Mouse (Mus musculus) kidney, adult 11 months (tissue): ENCODE results near the gene Synrg.

ENCODE experiments used
- DNase-seq: peaks from one replicate; pipeline ENCODE4 v3.0.0; 2022

Gene Synrg

GRCm38 (mm10) chr11:83991701-83992100, 27.5 kb downstream of the Synrg start:
- DNase-seq: no peak

- peak; percentile 30 for DNase-seq
Measured at GRCm38 (mm10) chr11:83993428-83993827, 29.2 kb downstream of the Synrg start.

- no peak for DNase-seq
Measured at GRCm38 (mm10) chr11:83994481-83994880, 30.3 kb downstream of the Synrg start.

DNA sequence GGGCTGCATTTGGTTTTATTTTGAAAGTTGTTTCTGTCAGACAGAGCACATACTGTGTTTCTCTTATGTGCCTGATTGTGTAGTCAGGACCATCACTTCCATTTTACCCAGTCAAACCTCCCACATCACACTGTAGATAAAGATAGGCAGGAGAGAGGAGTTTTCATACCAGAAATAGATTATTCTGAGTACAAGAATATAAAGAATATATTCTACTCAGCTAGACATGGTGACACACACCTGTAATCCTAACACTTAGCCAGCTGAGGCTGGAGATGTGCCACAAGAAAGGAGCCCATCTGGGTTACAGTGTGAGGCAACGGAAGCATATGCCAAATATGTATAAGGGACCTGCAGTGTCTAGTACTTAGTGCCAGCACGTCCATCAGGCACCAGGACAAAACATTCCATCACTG, 31.3 kb downstream of the Synrg start:
- DNase-seq: no peak

- DNase-seq: no peak
Measured at GRCm38 (mm10) chr11:83997171-83997868, 33.1 kb downstream of the Synrg start.

DNA sequence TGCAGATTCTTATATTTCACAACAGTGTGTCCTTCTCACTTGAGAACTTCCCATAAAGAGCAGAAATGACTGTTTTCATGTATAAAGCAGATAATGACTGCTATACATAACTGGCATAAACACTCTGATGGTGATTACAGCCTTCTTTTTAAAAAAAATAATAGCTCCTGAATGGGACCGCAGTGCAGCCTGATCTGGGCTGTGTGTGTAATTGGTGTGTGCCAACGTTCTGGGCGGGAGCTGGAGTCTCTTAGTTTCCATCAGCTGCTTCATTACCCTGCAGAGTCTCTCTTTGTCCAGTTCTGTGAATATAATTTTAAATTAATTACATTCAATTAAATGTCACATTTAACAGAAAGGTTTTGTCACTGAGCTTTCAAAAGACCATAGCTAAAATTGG, 34.8 kb downstream of the Synrg start:
- no peak for DNase-seq

GRCm38 (mm10) chr11:83999411-83999915, 35.2 kb downstream of the Synrg start:
- no peak for DNase-seq

DNA sequence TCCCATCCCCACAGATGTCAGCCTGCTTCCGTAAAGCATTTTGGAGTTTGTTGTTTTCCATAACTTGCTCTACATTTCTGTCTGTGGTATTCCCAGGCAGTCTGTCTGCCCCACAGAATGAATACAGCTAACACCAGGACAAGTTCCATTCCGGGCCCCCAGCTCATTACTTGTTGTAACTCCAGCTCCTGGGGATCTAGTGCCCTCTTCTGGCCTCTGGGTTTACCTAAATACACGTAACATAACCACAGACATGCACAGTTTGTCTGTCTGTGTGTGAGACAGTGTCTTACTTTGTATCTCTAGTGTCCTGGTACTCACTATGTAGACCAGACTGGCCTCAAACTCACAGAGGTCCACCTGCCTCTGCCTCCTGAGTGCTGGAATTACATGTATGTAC, 37.0 kb downstream of the Synrg start:
- no peak for DNase-seq

GRCm38 (mm10) chr11:84003986-84004385, 39.8 kb downstream of the Synrg start:
- DNase-seq: no peak

DNA sequence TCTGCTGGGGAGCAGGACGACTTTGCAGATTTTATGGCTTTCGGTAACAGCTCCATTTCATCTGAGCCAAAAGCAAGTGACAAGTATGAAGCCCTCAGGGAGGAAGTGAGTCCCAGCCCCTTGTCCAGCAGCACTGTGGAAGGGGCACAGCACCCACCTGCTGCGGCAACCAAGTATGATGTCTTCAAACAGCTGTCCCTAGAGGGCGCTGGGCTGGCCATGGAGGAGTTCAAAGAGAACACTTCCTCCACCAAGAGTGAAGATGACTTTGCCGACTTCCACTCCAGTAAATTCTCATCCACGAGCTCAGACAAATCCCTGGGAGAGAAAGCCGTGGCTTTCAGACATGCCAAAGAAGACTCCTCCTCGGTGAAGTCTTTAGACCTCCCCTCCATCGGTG, 44.8 kb downstream of the Synrg start:
- DNase-seq: no peak

DNA sequence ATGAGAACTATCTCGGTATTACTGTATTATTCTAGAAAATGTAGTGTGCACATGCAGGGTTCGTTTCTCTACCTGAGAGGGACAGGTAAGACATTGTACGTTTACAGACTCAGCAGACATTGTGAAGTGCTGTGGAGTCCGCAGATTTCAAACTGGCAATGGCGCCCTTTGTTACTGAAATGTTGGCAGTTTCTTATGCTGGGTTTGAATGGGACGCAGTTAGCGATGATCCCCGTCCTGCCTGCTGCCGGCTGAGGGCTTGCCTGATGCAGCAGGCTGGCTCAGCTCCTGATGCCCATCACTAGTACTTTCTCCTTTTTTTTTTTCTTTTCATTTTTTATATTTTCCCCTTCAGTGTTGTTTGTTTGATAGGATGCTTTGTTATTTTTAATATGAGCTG, 46.2 kb downstream of the Synrg start:
- no peak for DNase-seq

- no peak for DNase-seq
Measured at GRCm38 (mm10) chr11:84011050-84011449, 46.8 kb downstream of the Synrg start.

DNA sequence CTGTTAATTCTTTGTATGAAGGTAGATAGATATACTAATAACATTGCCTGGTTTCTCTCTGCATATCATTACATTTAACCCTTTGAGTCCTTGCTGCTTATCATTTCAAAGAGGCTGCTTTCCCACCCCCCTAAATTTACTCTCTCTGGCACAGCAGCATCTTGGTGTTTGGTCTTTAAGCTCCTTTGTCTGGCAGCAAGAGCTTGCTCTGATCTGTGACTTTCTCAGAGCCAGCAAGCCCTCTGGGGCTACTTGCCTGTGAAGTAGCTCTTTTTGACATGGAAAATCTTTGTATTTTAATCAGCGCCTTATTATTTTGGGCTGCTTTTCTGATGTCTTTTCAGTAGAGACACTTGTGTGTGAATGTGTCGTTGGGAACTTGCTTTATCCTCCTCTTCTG, 47.3 kb downstream of the Synrg start:
- no peak for DNase-seq

- DNase-seq: no peak
Measured at GRCm38 (mm10) chr11:84013105-84013504, 48.9 kb downstream of the Synrg start.

DNA sequence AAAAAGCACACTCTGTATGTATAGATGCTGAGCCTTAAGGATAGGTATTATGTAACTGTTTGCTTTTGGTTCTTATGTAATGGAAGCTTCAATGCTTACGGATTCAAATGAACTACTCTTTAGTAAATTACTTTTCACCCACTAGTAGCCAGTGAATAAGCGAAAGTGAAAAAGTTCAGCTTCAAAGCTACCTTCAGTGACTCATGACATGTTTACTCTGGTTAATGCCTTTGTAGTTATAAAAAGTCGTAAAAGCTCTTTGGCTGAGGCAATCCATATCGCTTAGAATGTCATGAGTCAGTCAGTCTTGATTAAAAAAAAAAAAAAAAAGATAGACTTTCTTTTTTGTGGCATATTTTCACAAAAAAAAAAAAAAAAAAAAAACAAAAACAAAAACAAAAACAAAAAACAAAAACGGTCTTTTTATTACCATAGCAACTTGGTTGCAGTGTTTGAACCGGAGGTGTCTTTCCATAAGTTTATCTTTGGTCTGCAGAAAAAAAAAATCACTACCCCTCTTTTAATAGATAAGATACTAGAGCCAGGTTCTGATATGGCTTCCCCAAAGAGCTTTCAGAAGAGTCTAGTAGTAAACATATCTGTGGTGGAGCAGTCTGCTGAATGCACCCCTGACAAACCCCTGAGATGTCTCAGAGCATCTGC, 52.0 kb downstream of the Synrg start:
- DNase-seq: no peak

DNA sequence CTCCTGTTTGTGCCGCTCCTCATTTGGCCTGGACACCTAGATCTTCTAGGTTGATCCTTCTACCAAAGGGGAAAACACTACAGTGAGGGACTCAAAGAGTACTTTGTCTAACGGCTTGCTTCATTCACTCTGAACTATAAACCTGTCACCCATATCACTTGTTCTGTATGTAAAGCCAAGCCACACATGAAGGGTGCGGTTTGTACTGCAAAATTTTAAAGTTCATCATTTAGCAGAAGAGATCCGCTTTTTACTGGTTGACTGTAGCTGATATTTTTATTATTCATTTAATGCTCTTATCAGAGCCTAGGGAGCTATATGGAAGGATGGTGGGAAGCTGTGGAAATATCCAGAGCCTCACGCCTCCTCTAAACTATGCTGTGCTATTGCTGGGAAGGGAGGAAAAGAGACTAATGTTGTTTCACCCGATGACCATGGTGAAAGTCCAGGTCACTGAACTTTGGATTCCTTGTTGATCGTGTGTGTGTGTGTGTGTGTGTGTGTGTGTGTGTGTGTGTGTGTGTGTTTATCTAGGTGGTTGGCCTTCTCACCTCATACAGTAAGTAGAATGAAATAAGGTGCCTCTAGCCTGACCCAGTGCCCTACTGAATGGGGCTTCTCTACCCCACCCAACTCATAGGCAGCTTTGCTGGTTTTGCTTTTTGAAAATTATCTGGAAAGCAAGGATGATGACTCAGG, 52.7 kb downstream of the Synrg start:
- DNase-seq: peak; percentile 7

- DNase-seq: no peak
Measured at GRCm38 (mm10) chr11:84027231-84027630, 63.0 kb downstream of the Synrg start.

DNA sequence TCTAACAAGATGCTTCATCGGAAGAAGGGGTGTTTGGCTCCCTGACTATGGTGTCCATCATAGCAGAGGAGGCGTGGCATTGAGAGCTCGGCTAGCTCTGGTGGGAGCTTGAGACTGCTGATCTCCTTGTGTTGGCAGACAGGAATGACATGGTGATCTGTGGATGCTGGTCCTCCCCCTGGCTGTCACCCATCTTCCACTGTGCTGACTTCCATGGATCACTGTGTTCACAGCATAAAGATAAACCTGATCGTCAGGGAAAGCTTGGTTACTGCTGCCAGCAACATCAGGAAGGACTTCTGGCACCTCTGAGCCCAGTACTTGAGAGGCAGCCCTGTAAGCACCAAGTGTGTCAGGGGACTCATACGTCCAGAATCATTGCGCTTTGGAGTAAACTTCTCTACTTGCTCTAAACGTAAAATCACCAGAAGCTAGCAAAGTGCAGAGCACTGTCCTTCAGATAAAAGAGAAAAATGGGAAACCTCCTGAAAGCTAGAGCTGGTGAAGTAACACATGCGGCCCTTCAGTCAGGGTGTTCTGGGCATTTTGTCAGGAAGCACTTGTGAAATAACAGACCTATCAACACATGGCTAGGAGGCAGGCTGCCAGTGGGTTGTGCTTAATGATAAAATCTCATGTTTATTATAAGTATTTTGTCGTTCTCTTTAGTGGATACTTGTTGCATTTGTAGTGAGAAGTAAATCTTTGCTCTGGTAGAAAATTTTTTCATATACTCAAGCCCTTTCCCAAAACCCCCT, 64.2 kb downstream of the Synrg start:
- DNase-seq: no peak

DNA sequence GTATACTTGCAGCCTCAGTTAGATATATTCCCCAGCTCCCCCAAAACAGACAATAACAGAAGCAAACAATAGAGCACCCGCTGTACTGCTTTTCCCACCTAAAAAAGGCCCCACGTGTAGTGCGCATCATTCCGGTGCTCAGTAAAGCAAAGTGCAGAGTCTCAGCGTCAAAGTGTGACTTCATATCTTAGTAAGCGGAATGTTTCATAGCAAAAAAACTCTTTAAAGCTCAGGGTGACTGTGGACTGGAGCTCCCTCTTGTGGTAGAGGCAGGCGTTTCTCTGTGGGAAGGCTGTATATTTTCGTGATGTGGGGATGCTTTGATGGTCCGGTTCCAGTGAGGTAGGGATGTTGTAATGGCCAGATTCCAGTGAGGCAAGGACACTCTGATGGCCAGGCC, 67.7 kb downstream of the Synrg start:
- DNase-seq: peak; percentile 12

DNA sequence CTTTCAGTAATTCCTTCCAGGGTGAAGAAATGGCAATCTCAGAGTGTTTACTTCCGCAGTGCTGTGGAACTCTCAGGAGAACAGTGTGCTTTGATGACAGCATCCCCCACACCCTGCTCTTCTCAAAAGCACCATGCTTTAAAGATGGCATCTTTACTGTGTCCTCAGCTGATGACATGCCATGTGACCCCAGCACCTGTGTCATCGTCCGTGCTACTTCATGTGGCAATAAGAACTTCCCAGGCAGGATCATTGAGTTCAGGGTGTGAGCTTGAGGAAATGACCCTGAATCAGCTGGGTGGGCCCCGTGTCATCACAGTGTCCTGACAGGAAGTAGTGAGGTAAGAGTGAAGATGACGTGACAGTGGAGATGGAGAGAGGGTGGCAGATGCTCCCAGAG, 68.3 kb downstream of the Synrg start:
- DNase-seq: no peak

DNA sequence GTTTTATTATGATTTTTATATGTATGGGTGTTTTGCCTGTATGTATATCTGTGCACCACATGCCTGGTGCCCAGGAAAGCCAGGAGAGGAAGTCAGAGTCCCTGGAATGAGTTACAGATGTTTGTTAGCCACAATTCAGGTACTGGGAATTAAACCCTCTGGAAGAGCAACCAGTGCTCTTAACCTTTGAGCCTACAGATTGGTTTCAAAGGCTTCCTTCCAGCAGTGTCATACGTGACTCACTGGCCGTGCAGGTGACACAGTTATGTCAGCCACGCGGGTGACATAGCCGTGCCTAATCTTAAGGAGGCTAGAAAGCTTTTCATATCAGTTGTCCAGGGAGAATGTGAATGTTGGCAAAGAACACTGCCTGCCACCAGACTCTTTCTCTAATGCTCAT, 69.4 kb downstream of the Synrg start:
- DNase-seq: no peak

GRCm38 (mm10) chr11:84040621-84041020, 76.4 kb downstream of the Synrg start:
- DNase-seq: no peak
